Mouse (Mus musculus) embryo, embryonic 10.5 days (tissue): ENCODE data around the gene Npas3.
A peak's percentile ranks its signal among the peaks of the same experiment; 100 is the strongest.

Experiments used
- DNase-seq: peaks from one replicate; pipeline ENCODE4 v3.0.0-alpha.2; 2015; ENCODE audit warnings: low spot score

Npas3 gene

GRCm38 (mm10) chr12:53698483-53699227 lies 450.2 kb downstream of the Npas3 start:
- no peak for DNase-seq

- DNase-seq = peak; percentile 55
Measured at GRCm38 (mm10) chr12:53719896-53720295, 471.4 kb downstream of the Npas3 start.

DNA sequence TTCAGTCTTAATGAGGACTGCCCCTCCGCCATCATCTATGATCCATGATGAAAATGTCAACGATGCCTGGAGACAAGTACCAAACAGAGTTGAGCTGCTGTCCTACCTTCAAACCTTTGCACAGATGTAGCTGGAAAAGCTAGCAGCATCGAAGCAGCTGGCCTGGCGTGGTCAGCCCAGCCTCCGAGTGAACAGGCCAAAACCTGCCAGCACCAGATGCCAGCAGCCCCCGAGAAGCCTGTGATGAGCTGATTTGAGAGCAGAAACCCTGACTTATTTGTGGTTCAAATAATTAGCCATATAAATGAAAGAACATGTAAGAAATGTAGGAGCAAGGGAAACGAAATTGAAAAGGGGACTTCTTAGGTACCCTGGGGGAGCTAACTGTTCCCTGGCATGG lies 473.7 kb downstream of the Npas3 start:
- DNase-seq = no peak

DNA sequence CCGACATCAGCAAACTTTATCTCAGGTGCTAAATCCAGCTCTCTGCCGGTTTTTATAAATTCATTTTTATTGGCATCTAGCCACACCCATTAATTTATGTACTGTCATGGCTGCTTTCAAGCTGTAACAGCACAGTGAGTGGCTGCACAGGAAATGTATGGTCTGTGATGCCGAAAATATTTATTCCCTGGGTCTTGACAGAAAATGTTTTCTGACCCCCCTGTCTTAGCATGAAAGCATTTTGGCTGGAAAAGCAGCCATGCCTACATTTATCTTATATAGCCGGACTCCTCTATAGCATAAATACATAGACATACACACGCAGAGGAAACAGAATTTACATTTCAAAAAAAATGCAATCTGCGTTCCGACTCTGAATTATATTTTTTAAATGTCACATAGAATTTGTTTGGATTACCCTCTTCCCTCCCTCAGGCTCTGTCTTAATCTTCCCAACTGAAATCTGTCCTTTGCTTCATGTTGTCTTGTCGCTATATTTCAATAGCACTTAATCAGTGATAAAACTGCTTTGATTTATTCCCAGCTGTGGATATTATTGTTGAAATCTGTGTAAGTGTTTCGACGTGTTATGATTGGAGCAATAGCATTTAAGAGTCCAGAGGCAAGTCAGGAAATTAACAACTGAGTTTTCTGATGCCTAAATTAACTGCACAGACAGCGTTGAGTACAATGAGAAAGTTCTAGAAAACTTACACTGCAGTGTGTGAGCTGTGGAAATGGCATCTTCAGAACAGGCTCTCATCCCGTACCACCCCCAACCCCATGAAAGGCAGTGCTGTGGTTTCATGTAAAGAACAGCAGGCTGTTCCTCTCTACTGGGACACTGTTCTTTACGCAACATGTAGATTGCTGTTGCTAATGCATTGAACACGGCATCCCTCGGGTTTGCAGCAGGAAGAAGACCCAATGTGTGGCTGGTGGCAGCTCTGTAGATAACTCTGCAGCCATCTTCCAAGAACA lies 474.5 kb downstream of the Npas3 start:
- DNase-seq = no peak

DNA sequence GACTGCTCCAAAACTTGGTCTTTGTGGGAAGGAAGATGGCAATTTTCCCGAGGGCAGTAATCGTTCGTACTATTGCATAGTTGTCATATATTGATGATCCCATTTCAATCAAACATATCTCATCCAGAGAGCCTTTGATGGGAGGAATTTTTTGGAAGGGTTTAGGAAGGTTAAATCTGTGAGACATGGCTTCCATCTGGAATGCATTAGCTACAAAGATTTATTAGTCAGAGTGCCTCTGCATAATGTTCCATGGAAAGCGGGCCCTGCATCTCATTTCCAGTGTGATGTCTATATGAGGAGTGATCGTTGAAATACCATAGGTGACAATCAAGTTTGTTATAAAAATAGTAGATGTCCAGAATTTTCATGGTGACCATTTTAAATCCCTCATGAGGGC lies 480.8 kb downstream of the Npas3 start:
- DNase-seq = peak; percentile 49

DNA sequence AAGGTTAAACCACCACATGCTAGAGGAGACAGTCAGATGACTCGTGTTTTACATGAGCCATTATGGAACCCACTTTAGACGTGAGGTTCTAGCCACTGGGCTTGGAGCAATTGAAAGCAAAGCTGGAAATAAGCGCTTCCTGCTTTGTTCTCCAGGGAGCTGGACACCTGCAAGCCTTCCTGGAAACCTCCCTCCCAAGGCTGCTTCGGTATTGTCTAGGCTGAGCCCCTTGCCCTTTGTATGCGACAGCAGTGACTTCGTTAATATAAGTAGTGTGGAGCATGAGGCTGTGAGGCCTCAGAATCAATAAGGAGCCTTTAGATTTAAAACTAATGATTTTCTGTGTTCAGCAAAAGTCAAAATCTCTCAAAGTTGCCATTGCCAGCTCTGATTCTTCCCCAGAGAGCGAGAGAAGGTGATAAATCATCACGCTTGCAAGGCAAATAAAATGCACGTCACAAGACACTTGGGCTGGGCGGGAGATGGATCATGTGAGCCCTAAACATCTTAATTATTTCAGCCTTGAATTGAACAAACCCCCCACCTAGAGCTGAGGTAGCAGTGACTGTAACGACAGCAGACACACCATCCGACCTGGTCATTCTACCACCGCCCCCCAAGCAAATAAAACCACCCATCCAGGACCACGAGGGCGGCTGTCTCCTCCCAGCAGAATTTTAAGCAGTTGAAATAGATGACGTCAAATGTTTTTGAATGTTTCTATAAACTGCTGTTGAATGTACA lies 490.2 kb downstream of the Npas3 start:
- peak; percentile 19 for DNase-seq

DNA sequence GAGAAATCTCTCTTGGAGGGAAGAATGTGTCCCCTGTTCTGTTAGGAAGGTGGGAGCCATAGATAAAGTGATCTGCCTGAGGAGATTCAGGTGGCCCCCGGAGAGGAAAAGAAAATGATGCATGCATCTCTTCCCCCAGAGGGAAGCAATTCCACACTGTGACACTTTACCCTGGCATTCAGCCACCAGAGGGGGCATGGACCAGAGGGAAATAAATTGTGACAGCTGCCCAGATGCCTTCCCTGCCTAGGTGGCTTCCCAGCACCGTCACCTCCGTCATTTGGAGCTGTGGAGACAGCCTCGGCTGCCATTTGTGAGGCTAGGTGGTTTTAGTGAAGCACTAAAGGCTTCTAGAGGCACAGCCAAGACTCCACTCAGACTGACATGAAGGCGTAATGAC lies 498.2 kb downstream of the Npas3 start:
- no peak for DNase-seq

DNA sequence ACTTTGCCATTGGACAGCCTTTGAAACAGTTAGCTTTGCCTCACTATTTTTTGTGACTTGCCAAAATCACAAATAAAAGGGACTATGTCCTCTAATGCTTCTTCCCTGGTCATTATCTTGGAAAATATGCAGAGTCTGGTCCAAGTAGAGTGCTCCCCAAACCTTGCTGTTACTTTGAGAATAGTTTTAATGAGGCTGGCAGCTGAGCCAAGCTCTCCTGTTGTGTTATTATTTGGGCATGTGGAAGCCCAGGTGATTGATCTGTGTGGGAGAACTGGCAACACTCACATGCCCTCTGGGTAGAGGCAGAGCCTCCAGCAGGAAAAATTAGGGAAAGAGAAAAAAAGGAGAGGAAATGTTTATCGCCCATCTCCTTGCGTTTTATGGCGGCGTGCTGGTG lies 500.9 kb downstream of the Npas3 start:
- DNase-seq = no peak

DNA sequence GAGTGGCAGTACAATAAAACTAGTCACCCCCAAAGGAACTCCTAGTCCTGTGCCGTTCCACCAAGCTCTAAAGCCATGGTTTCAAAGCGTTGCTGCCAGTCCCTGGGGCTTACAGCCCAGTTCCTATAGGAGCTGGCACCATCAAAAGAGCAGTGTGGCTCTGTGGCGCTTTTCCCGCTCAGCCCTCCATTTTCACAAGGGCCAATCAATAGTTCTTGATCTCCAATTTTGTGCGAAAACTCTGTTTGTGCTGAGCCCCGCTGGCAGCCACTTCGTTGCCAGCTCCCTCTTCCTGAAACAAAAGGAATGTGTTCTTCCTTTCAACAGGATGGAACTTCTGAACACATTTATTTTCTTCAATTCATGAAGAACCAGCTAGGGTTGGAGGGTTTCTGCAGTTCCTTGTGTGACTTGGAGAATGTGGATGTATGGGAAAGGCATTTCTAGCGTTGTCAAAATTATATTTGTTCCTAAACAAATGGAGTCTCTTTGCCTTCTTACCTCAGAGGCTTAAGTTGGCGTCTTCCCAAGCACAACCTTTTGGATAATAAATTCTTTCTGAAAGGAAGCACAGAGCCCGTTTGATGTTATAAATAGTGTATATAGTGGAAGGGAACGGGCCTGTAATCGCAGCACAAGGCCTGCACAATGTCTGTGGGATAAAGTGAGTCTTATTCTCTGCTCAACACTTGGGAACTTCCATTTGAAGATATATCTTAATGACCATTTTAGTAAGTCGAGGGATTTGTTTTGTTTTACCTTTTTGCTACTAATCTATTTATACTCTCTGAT lies 504.0 kb downstream of the Npas3 start:
- no peak for DNase-seq

- DNase-seq = no peak
Measured at GRCm38 (mm10) chr12:53753368-53753937, 505.0 kb downstream of the Npas3 start.

- no peak for DNase-seq
Measured at GRCm38 (mm10) chr12:53754236-53754635, 505.8 kb downstream of the Npas3 start.

- no peak for DNase-seq
Measured at GRCm38 (mm10) chr12:53757631-53758030, 509.2 kb downstream of the Npas3 start.

- DNase-seq = no peak
Measured at GRCm38 (mm10) chr12:53758356-53758755, 509.9 kb downstream of the Npas3 start.

- no peak for DNase-seq
Measured at GRCm38 (mm10) chr12:53764143-53764542, 515.7 kb downstream of the Npas3 start.

- peak; percentile 63 for DNase-seq
Measured at GRCm38 (mm10) chr12:53768392-53768791, 519.9 kb downstream of the Npas3 start.

GRCm38 (mm10) chr12:53771394-53771936 lies 523.0 kb downstream of the Npas3 start:
- DNase-seq = no peak

- no peak for DNase-seq
Measured at GRCm38 (mm10) chr12:53781850-53782552, 533.5 kb downstream of the Npas3 start.

DNA sequence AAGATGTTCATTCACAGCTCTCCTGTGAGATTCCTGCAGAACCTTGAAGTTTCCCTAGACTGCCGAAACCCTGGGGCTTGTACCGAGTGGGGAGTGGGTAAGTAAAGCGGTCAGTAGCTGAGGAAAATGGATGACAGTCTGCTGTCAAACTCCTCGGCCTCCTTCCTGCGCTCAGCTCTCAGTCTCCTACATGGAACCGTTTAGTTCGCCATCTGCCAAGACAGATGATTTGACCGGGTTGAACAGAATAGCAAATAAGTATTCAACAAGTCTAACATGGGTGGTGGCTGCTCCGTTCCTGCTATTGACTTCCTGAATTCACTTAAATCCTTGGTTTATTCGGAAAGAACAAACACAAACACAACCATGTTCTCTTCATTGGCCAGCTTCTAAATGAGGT lies 541.0 kb downstream of the Npas3 start:
- no peak for DNase-seq

DNA sequence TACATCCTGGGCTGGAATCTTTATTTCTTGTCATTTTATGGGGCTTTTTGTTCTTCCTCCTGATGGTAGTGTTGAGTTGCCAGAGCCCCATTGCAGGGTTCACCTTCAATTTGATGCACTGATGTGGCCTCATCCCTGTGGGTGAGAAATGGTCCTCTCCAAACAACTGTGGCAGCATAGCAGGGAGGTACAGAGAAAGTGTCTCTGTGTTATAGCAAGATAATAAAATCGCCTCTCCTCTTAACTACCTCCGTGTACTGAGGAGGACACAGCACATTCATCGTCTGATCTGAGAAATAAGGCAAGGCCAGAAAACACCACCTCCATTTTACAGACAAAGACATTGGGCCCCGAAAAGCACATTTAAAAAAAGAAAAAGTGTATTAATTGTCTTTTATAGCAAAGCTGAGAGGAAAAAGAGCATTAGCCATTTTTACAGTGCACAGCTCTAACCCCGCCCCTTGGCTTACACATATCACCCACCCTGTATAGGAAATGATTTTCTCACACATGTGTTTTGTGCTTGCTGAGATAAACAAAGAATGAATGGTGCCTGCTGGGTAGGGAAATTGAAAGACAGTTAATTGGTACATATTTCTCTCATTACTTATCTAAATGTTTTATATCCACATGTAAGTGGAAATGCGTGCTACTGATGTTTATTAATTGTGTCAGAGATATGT lies 546.4 kb downstream of the Npas3 start:
- no peak for DNase-seq

GRCm38 (mm10) chr12:53801831-53802230 lies 553.4 kb downstream of the Npas3 start:
- no peak for DNase-seq
